Mouse (Mus musculus) mouse embryonic stem cell (cell line): ENCODE measurements around the gene Trim65.
"Not testable (repeated sequence)": the region's sequence is repeated elsewhere in the genome, so short reads cannot be mapped to it uniquely, and the experiment has no call there.

Source experiments
- in situ Hi-C, 2 experiments: fragments of 300-500 bp; cut with MboI; formaldehyde crosslinking; loops; 1 replicate in 1 of 2; 3 replicates in 1 of 2; pipeline ENCODE4 v1.14.3; 2019 to 2020; ENCODE audit warnings: low sequenced_read_pairs in 2 of 2, low pct_unique_long_range_greater_than_20kb in 1 of 2, mixed read lengths in 1 of 2; ENCODE audit not compliant: unreplicated experiment in 1 of 2

Gene Trim65

DNA sequence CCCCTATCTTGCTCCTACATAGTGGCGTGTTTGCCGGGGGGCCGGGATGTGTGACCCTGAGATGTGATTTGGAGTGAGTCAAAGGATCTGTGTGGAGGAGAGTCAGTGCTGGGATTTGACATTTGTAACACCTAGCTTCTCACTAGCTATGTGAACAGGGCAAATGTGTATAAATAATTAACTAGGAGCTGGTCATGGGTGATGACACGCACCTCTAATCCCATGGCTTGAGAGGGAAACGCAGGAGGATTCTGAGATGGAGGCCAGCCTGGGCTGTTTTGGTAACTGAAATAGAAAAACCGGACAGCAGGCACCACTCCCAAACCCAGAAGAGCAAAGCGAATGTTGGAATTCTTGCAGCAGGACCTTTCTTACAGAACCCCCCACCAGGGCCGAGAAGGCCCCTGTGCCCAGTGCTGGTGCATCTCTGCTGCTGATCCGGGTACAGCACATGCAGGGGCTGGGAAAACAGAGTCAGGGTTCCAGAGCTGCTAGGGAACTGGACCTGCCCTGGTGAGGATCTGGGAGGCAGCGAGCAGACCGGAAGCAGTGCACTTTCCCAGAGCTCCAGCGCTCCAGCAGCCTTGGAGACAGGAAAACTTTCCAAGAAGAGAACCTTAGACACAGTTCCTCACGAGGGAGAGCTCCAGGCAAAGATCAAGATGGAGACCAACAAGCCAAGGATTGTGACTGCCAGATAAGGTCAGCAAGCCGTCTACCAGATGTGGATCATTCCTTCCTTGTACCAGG is 32.0 kb downstream of the Trim65 start:
- in situ Hi-C loops = no loop called here

DNA sequence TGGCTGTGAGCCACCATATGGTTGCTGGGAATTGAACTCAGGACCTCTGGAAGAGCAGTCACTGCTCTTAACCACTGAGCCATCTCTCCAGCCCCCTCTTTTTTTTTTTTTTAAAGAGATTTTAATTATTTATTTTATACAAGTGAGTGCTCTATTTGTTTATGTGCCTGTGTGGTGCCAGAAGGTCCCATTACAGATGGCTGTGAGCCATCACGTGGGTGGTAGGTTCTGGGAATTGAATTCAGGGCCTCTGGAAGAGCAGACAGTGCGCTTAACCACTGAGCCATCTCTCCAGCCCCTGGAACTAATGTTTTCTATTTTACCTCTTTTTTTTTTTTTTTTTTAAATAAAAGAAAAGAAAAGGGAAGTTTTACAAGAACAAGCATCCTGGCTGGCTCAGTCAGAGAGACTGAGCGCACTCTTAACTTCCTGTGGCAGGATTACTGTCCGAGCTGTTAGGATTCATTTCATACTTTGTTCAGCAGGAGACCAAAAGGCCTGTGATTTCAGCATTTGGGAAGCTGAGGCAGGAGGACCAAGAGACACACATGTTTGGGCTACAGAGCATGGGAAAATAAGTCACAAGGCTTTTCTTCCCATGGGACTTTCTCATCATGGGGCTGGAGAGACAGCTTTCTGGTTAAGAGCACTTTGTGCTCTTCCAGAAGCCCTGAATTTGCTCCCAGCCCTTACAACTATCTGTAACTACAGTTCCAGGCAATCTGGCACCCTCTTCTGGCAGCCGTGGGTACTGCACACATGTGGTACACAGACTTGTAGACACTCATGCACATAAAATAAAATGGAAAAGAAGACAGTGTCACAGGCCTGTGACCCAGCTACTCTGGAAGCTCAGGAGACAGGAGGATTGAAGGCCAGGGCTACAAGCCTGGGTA is 34.5 kb downstream of the Trim65 start:
- in situ Hi-C loops = no loop called here

DNA sequence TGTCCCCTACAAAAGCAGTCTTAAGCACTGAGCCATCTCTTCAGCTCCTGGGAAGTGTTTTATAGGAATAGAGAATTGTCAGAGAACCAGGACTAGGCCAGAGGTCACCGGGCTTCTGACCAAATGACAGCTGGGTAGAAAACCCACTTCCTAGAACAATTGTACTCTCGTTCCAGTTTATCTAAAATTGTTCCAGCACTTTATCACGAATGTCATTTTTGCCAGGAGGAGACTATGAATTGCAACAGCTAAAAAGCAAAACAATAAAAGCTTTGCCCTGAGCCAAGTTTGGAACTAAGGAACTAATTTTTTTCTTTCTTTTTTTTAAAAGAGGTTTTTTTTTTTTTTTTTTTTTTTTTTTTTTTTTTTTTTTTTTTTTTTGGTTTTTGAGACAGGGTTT is 35.4 kb downstream of the Trim65 start:
- in situ Hi-C loops = no loop called here

DNA sequence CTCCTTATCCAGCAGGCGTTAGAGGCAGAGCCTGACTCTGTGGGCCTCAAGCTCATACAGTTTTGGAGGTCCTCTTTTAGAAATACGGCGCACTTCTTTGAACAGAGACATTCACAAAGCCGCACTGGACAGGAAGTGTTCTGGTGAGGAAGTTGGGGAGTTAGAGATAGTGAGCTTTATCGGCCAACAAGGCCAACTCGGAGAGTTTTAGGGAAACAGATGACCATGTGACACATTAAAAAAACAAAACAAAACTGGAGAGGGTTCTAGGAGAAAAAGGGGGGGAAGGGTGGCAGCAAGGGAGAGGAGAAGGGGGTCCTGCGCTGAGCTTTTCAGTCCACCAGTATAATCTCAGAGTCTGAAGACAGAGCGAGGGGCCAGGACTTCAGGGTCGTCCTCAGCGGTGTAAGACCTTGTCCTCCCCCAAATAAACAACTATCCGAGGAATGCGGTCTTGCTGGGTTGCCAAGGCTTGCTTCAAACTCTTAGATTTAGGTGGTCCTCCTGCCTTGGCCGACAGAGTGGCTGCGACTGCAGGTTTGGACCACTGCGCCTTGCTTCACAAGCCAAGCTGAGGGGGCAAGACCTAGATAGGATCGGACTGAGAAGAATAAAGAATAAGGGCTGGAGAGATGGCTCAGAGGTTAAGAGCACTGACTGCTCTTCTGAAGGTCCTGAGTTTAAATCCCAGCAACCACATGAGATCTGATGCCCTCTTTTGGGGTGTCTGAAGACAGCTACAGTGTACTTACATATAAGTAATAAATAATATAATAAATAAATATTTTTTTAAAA is 37.0 kb downstream of the Trim65 start:
- in situ Hi-C loops = no loop called here

DNA sequence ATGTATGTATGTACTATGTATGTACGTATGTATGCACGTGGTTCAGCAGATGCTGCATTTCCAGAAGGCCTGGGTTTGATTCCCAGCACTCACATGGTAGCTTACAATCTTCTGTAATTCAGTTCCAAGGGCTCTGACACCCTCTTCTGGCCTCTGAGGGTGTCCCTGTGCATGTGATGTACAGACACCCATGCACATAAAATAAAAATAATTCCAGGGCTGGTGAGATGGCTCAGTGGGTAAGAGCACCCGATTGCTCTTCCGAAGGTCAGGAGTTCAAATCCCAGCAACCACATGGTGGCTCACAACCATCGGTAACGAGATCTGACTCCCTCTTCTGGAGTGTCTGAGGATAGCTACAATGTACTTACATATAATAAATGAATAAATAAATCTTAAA is 38.0 kb downstream of the Trim65 start:
- in situ Hi-C loops = not testable (repeated sequence)

DNA sequence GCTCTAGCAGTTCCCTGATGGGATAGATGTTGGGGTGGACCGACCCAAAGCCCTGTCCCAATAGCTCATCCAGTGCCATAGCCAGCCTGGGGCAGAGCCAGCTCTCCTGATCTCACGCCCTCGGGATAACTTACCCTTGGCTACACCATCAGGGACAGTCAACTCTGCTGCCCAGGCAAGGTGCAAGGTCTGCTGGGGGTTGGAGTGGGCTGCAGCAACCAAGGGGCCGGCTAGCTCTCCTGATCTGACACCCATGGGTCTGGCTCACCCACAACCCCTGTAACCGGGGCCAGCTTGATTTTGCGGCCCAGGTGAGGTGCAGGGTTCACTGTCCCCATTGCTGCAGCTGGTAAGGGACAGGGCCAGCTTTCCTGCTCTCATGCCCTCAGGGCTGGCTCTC is 39.3 kb downstream of the Trim65 start:
- in situ Hi-C loops = no loop called here

DNA sequence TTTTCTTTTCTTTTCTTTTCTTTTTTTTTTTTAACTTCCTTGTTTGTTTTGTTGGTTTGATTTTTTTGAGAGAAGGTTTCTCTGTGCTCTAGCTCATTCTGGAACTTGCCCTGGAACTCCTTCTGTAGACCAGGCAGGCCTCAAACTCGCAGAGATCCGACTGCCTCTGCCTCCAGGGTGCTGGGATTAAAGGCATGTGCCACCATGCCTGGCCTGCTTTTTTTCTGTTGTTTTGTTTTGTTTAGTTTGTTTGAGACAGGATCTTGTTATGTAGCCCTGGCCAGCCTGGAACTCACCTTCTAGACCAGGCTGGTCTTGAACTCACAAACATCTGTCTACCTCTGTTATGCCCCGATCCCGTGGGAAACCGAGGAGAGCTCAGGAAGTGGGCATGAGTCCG is 41.4 kb downstream of the Trim65 start:
- in situ Hi-C loops = no loop called here

DNA sequence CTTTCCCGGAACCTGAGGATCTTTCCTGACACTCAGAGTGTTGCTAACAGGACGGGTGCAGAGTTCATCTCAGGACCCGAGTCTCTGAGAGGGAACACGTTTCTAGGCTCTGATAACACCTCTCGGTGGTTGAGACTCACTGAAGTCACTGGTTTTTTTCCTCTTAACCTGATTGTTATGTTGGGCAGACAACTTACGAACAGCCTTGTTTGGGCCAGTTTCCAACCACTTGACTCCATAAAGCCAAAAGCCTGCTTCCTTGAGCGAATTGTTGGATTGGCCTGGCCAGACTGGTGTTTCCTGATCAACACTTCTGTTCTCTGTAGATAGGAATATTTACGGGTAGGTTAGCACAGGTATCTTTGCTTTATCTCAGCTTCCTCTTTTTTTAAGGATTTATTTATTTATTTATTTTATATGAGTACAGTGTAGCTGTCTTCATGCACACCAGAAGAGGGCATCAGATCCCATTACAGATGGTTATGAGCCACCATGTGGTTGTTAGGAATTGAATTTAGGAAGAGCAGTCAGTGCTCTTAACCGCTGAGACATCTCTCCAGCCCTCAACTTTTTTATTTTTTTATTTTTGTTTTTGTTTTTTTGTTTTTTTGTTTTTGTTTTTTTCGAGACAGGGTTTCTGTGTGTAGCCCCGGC is 42.1 kb downstream of the Trim65 start:
- in situ Hi-C loops = no loop called here

DNA sequence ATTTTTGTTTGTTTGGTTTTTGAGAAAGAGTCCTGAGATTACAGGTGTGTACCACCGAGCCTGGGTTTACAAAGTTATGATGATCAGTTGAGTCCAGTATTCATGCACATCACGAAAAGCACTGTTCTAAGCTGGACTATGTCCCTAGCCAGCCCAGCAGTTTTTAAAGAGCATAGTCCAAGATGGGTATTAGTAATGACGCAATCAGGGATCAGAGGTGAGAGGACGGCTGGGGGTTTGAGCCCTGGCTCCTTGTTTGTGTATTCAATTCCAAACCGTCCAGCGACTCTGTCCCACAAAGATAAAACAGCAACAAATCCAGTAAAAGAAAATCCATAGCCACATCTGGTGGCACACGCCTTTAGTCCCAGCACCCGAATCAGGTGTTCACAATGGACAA is 42.7 kb downstream of the Trim65 start:
- in situ Hi-C loops = no loop called here

DNA sequence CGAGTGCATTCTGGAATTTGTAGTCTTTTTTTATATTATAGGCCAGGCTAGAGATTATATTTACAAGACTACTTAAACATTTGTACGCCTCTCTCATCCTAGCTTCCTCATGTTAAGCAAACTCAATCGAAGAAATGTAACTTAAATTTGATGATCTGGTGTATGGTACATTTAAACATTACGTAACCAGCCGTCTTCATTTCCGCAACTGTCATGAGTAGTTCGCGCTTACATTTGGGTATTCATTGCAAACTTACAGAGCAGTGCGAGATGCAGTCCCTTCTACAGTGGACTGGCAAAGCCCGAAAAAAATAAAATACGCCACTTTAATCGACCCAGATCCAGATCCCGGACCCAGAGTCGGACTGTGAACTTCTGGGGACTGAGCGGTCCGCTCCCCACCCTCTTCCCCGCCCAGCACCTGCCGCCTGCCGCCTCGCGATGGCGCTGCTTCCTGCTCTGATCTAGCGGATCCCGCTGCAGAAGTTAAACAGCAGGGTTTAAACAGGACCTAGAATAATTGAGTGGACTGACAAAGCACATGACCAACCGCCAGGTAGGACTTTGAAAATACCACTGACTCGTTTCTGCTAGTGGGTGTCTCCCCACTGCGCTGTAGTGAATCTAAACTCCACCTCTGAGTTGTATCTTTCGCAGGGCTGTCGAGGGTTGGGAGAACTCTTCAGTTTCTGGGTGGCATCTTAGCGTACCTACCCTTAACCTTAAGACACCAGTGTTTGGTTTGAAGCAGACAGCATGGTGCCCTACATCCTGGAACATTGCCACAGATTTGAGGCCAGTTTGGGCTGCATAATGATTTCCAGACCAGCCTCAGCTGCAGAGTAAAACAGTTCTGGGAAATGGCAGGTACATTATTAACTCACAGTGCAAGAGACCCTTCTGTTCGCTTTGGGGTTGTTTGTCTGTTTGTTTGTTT is 43.5 kb downstream of the Trim65 start:
- in situ Hi-C loops = no loop called here

DNA sequence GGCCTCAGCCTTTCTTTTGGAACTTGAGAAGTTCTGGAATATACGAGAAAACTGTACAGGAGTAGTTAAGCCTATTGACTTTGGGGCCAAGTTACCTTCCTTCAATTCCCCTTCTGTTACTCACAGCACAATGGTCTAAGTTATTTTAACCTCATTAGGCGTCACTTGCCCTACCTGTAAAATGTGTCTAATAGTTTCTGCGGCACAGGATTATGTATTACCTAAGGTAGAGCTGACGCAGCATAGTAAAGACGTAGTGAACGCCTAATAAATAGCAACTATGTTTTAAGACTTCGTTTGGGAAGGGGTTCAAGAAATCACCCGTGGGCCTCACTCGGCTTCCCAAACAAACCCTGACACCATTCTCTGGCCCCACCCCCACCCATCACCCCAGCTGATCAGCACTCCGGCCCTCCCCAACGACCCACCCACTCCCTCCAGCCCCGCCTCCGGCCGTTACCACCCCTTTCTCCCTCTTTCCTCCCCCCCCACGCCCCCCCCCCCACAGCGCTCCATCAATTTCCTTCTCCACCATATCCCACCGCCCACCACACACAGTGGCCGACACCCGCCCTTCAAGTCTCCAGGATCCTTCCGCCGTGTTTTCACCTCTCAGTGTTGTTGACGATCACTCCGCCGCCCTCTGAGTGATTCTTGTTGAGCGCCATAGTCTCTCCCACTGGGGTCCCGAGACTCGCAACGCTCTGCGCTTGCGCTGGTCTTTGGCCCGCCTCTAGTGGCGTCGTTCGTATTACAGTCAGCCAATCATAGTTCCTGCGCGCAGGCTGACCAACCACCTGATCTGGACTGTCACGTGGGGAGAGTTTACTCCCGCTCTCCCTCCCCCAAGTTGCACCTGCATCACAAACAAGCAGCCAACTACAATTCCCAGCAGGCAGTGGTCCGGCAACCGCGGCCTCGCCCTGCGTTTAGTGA is 44.4 kb downstream of the Trim65 start, which contains the start of gene Wbp2:
Gene Wbp2, minus strand, starts transcription at position 738 of the 936 bp plus-strand sequence.
- in situ Hi-C loops = no loop called here

DNA sequence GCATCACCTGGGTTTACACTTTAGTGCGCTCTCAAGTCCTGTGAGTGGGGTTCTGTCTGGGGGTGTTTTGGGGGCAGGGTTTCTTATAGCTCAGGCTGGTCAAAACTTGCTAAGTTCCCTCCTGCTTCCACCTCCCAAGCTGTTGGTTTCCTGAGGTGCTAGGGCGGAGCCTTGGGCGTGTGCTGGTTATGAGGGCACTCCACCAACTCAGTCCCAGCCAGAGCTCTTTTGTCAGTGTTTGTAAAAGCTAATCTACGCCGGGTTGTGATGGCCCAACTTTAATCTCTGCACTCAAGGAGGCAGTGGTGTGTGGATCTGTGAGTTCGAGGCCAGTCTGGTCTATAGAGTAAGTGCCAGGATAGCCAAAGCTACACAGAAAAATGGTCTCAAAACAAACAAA is 46.8 kb downstream of the Trim65 start:
- in situ Hi-C loops = no loop called here

DNA sequence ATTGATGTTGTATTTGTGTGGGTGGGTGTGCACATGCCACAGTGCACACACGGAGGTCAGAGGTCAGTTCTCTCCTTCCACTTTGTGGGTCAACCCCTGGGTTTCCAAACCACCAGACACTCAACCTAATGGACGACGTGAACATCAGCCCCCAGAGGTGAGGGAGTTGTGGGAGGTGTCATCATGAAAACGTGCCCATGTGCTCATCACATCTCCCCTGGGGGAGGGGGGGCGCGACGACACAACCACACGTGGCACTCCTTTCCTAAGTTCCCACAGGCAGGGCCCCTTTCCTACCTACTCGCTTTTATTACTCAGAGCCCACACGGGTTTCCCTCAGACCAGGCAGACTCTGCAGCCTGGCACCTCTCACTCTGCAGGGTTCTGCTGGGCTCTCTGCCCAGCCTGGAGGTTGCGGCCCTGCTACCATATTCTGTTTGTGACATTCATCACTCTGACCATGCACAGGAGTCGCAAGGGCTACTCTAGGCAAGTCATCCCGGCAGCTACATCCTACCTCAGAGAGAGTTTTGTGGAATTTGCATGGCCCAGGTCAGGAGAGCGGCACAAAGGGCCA is 47.7 kb downstream of the Trim65 start:
- in situ Hi-C loops = no loop called here

DNA sequence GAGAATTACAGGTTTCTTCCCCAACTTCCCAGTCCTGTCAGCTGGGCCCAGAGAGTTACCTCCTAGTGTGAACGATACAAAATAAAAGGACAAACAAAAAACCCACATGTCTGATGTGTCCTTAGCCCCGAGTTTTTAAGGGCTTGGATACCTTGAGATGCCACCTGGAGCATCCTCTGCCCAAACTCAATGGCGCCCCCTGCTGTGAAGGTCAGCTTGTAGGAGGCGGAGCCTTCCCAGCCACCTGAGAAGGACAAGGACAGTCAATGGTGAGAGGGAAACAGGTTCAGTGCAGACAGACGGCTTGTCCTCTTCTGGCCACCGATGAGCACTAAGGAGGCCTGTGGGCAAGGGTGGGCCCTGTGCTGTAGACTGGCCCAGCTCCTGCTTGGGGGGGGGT is 49.8 kb downstream of the Trim65 start:
- in situ Hi-C loops = no loop called here

DNA sequence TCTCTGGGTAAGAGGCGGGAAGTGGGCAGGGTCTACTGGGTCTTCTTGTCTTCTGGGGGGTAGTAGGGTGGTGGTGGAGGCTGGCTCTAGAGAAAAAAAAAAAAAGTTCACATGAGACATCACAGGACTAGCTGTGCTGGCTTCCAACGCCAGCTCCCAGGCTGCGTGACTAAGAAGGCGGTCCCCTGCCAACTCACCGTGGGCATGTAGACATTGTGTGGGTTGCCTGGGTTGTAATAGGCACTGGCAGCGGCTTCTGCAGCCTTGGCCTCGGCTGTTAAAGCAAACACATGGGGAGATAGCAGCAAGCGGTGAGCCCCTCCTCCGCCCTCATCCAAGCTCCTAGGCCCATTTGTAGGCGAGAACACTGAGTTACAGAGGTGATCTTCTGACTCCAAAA is 51.4 kb downstream of the Trim65 start:
- in situ Hi-C loops = no loop called here

DNA sequence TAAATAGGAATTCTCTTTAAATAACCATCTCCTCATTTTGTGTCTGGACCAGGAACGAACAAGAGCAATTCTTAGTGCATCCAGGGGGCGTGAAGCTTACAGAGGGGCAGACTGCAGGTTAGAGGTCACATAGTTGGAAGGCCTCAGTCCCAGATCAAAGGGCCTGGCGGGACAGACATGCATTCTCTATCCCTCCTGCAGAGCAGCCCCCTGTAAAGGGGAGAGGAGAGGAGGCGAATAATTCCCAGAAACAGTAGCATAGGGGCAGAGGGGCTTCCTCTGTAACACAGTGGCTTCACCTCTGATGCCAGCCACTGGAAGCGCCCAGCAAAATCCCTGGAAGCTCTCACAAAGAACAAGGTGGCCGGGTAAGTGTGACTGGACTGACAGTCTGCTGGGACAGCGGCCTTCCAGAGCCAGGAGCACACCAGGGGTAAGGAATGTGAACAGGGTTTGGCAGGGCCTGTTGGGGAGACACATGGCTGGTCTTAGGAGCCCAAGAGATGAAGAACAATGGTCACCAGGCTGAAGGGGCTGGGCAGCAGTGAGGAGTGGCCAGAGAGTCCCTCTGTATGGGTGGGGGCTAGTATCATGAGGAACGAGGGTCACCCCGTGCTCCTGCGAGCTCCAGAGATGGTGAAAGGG is 52.1 kb downstream of the Trim65 start:
- in situ Hi-C loops = no loop called here
